Mouse (Mus musculus) embryonic fibroblast, embryonic 13.5 days (primary cell): ENCODE measurements around the gene Ccl27b.
"Not testable (repeated sequence)": the region's sequence is repeated elsewhere in the genome, so short reads cannot be mapped to it uniquely, and the experiment has no call there.

Experiments
- CTCF ChIP-seq: IDR thresholded peaks from 2 replicates; pipeline ENCODE4 v1.5.1; 2011; ENCODE audit warnings: mild to moderate bottlenecking, control low read depth, low read length, moderate library complexity, borderline replicate concordance; ENCODE audit not compliant: insufficient read depth
- POLR2A ChIP-seq: IDR thresholded peaks from 2 replicates; pipeline ENCODE4 v1.6.1; 2011; ENCODE audit warnings: low read depth, mild to moderate bottlenecking, control low read depth, low read length, moderate library complexity

GRCm38 (mm10) chr4:42679365-42679764 is 24.3 kb downstream of the Ccl27b start:
- TF ChIP-seq POLR2A, CTCF: not testable (repeated sequence)
